Mouse (Mus musculus) left cerebral cortex, adult 6 months (tissue): ENCODE measurements around the gene Ccdc34. TPM values are rescaled to one million over a fixed set of nuclear protein-coding genes. Genes with fewer than 3 reads are reported as not detected.

Experiments used
- long read RNA-seq, 2 experiments: library from polyadenylated mRNA; unstranded; transcript quantifications; one replicate each; pipeline ENCODE4 v2.0.0; 2019 to 2020
- polyA plus RNA-seq: library from polyadenylated mRNA; unstranded; fragments of <200 nt; fragmentation: Nextera tagmentation; gene quantifications from 2 replicates; pipeline ENCODE4 v1.2.3, GENCODE M21; 2021

The Ccdc34 gene
- polyA plus RNA-seq, result 16.0 and 21.4 TPM in 2 replicates
- long read RNA-seq, experiment 1, partial matches to known transcripts, result 4 of 12 reads
- long read RNA-seq, experiment 1, other reads (novel, unspliced or antisense), result 4 of 12 reads
- long read RNA-seq, experiment 2, partial matches to known transcripts, result 44 of 48 reads
- long read RNA-seq, experiment 2, other reads (novel, unspliced or antisense), result 3 of 48 reads

GRCm38 (mm10) chr2:110017616-110018505 is at the start of gene Ccdc34:
Gene Ccdc34 (plus strand): TSS chr2:110017817.

Other genes starting within 250 kb of the Ccdc34 start
- gene Lin7c, start 127.0 kb upstream of the Ccdc34 start, polyA plus RNA-seq, result 25.4 and 33.9 TPM in 2 replicates
- 9.2 and 16.0 TPM in 2 replicates for gene Lgr4, start 100.2 kb upstream of the Ccdc34 start, polyA plus RNA-seq